Mouse (Mus musculus) embryo, embryonic 11 days (tissue): Measurements from ENCODE around the gene Dnmt3b.

ENCODE experiments used
- DNase-seq: peaks from one replicate; pipeline ENCODE4 v3.0.0-alpha.2; 2015

Dnmt3b gene

DNA sequence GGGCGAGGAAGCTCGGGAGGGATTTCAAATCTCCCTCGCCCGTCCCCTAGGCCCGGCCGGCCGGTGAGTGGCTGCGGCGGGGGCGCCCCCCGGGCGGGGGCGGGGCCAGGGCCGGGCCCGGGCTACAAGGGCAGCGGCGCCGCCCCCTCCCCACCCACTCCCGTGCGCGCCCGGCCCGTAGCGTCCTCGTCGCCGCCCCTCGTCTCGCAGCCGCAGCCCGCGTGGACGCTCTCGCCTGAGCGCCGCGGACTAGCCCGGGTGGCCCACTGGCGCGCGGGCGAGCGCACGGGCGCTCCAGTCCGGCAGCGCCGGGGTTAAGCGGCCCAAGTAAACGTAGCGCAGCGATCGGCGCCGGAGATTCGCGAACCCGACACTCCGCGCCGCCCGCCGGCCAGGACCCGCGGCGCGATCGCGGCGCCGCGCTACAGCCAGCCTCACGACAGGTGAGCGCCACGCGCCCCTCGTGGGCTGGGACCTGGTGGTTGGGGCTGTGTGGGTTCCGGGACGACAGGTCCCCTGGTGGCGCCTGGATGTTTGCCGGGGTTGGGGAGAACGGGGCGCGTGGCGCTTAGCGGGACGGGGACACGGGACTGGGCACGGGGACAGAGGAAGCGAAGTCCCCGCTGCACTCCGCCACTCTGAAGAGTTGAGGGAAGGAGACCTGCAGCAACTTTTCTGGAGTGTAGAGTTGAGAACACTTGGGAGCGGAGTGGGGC is at the start of gene Dnmt3b:
Gene Dnmt3b, plus strand, starts transcription at position 153 of the 716 bp plus-strand sequence.
- DNase-seq, result peak; percentile 90

DNA sequence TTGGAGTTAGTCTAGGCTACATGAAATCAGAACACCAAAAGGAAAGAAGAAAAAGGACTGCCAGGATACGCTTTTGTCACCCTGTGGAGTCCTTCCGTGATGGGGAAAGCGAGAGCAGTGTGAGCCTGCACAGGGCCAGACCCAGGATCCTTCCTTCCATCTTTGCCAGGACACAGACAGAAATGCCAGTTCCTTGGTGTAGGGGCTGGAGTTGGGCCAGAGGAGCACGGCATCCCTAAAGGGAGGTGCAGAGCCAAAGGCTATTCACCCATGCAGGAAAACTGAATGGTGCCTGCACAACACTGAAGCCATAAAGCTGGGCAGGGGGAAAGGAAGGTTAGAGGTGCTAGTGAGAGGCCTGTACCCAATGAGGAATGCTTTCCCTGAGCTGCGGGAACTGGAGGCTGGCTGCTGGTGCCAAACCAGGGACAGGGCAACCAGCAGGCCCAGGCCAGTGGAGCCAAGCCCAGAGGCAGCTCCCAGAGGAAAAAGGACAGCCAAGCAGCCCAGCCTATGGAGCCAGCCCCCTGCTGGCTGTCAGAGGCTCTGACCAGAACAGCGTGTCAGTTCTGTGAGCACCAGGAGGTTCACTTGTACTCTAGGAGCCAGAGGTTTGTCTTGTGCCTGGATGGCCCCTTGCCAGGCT is 49.1 kb upstream of the Dnmt3b start:
- DNase-seq, result peak; percentile 67

DNA sequence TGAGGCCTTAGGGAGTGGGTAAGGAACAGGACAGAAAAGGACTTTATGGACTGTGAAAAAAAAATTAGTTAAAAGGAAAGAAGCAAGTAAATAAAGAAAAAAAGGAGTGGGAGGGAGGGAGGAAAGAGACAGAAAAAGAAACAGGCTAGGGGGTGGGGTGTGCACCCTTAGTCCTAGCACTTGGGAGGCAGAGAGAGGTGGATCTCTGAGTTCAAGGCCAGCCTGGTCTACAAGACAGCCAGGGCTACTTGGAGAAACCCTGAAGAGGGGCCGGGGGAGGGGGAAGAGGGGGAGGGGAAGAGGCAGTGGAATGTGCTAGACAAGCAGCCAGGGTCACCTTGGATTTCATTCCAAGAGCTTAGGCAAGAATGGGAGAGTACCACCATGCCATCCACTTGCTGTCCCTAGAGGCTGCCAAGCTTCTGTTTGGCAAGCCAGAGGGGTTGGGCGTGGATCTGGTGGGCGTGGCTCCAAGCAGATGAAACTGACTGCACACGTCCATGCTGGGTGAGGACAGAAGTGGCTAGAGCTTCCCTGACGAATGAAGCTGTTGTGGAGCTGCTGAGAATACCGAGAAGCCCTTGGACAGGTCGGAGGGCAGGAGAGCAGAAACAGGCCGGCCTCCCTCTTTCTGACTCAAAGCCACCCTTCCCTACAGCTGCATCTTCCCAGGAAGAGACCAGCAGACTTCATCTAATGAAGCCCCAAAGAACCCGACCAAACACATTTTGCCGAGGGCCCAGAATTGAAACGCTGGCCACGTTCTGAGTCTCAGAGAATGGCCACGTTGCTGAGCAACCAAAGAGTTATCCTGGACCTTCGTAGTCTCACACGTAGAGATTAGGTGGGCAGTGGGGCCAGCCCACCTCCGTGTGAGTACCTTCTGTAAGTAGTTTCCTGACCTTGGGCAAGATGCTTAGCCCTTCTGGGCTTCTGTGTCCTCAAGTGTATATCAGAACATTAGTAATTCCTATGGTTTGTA is 48.3 kb upstream of the Dnmt3b start:
- DNase-seq, result no peak

DNA sequence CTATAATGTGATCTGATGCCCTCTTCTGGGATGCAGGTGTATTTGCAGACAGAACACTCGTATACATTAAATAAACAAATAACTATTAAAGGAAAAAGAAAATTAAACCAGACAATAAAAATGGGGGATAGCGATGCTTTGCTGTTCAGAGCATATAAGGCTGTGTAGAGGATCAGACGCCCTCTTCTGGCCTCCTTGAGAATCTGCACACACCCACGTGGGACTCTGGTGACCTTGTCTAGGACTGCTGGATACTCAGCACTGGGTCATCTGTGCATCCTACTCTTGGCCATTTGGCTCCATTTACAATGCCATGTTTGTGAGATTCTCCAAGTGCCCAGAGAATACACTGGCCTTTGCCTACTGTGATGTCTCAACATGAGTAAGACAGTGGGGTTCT is 45.5 kb upstream of the Dnmt3b start:
- DNase-seq, result no peak

DNA sequence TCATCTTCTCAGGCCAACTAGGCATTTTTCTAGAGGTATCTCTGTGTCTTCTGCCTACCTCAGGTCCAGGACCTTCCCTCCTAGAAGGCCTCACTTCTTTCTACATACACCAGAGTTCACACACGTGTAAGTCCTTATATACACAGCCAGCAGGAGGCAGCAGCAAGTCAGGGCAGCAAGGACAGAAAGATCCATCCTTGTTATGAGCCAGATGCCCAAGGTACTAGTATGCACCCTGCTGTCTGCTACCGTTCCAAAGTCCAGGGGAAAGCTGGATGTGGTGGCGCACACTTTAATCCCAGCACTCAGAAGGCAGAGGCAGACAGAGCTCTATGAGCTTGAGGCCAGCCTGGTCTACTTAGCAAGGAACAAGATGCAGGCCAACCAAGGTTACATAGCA is 42.8 kb upstream of the Dnmt3b start:
- no peak for DNase-seq

DNA sequence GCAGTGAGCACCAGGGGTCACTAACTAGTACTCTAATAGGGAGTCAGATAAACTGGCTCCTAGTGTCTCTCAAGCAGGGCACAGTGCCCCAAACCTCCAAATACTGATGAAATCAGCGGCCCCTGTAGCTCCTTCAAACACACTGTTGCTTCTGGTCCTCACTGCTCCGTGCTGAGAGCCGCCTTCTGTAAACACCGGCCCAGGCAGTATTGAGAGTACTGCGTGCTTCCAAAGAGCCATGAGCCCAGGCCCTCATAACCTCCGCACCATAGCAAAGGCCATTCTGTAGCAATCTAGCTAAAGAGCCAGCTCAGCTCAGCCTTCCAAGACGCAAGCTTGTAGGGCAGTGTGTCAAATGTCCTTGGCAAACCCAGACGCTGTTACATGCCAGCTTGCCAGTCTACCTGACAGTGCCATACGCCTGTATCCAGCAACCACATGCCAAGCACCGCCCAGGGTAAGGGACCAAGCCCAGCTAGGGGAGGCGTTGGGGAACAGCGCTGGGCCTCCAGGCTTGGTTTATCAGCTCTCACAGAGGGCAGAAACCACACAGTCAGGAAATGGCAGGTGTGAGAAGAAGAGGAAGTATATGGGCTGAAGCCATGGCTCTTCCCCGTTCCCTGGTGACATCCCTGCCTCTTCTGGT is 41.3 kb upstream of the Dnmt3b start:
- DNase-seq, result no peak

DNA sequence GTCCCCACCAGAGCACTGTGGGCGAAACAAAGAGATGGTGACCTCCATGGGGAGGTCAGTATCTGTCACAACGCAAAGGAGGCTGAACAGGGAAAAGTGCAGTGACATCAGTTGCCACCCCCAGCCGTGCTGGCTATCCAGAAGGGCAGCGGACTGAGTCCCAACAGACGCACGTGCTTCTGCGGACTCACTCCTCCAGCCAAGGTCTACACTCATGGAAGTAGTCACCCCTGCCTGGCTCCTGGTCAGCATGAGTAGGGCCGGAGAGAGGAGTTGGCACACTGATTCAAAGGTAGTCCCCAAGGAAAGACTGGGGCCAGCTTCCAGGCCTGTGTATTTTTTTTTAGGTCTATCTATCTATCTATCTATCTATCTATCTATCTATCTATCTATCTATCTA is 40.2 kb upstream of the Dnmt3b start:
- no peak for DNase-seq

DNA sequence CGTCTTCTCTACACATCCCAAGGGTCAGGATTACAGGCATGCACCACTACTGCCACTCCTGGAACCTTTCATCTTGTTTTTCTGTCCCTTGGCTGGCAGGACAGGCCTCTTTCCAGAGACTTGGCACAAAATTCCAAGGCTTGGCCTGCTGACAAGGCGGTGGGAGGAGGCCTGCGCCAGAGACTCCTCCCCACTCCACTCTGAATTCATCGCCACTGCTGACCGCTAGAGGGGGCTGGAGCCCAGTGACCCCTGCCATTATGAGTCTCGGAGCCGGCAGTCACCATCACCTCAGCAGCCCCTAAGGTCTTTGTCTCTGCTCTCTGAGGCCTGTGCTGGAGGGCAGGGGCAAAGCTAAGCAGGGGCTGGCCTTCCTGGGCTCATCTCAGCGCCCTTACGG is 39.7 kb upstream of the Dnmt3b start:
- peak; percentile 89 for DNase-seq

DNA sequence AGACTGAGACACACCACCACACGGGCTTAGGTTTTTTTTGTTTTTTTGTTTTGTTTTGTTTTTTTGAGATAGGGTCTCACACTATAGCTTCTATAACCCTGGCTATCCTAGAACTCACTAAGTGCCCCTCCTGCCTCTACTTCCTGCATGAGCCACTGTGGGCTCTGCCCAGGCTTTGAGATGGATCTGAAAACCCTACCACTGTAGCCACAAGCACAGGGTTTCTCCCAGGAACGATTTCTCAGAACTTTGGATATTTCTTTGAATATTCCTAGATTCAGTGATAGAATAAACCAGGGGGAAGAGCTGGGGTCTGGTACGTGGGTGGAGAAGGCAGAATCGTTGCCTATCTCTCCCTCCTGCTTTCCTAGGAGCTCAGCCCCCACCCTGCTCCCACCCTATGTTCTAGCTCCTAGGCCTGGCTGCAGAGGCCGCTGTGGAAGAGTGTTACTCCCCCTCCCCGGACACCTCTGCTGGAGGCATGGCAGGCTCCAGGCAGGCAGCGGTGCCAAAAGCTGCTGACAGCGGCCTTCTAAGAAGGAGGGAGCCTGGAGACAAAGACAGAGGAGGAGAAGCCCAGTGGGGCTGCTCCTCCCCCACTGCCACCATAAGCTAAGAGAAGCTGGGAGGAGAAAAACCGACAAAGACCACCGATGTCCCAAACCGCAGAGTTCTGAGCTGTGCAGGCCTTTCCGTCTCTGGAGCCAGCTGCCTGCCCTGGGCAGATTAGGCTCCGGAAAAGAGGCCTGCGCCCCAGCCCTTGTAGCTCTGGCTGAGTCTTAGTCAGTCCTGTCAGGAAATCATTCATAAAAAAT is 38.6 kb upstream of the Dnmt3b start:
- peak; percentile 59 for DNase-seq

DNA sequence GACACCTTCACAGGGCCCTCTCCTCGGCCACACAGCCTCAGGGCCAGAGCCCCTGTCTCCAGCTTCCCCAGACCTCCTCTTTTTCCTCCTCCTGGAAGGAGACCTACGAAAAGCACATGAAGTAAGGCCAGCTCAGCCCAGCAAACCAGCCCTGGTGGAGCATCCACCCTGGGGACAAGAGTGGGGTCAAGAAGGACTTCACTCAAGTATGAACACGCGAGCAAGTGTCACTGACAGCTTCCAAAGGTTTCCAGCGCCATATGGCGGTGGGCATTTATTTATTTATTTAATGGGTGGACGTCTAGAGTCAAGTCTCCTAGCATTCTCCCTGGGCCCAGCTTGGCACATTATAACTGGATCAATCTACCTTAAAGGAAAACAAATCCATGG is 38.0 kb upstream of the Dnmt3b start:
- no peak for DNase-seq

DNA sequence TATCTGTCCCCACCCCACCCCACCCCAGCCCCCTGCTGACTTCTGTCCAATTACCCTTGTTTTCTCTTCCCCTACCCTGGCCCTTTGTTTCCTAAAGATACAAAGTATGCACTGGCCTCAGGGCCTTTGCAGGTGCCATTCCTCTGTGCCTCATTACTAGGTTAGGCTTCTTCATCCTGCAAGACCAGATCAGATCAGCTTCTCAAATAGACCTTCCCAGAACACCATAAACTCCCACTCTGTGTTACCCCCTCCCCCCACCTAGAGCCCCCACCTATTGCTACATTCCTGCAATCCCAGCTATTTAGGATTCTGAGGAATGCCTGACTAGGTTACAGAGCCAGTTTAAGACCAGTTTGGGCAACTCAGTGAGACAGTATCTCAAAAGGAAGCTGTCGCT is 37.5 kb upstream of the Dnmt3b start:
- DNase-seq, result no peak

DNA sequence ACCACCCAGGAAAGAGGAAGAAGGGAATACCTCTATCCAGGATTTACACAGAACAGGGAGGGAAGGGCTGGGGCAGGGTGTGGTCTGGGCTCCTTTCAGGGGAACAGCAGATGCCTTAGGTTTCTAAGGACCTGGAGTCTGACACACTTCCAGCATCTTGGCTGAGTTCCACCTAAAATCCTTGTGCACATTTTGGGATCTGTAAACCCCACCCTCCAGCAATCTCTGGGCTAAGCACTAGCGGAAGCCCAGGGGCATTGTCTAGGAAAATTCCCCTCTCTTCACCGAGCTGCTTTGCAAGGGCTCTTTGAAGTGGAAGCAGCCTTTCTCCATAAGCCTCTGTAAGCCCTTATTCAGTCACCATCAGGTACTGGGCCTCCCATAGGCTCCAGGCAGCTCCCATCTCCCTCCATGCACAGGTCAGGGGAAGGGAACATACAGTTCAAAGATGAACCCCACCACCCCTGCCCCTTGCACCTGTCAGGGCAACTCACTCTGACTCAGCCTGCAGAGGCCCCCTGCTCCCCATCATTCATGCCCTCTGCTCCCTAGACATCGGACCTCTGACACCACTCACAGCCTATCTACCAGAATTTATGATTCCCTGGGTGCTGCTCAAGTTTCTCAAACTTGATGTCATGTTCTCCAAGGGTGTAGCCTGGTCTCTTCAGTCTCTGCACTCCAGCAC is 36.5 kb upstream of the Dnmt3b start:
- DNase-seq, result no peak

DNA sequence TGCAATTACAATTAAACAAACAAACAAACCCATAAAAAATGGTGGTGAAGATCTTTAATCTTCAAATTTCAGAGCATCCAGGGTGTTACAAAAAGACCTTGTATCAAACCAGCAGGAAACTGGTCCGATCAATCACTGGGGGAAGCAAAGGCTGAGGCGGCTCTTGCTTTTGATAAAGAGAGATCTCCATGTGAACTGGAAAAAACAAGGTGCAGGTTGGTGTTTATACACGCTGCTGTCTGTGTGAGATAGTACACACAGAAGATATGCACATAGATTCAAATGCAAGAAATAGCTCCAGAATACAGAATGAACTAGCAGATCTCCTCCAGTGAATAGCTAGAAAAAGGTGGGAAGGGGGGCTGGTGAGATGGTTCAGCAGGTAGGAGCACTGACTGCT is 32.4 kb upstream of the Dnmt3b start:
- DNase-seq, result no peak

DNA sequence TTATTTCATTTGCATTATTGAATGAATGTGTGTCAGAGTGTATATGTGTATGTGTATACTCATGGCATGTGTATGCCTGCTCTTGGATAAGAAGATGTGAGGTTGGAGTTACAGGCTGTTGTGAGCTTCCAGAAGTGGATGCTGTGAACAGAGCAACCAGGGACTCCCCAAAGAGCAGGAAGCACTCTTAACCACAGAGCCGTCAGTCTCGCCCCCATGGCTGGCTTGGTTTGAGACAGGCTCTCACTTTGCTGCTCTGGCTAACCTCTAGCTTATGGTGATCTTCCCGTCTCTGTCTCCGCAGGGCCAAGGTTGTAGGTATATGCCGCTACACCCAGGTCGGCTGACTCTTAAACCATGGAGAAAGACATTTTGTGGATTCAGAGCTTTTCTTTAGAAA is 30.8 kb upstream of the Dnmt3b start:
- no peak for DNase-seq

DNA sequence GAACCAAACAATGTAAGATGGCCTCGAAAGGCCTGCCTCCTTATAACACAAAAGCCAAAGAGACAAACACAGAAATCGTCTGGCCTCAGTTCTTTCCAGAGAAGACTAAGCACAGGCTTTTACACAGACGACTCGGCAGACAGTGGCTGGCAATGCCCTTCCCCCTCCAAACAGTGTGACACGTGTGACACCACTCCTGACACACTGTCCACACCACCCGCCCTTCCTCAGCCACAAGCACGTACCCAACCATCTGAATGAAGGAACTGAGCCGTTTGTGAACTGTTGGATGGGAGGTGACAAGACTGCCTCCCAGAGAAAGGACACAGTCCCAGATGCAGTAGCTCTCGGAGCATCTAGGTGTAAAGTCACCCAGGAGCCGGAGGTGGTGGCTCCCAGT is 30.4 kb upstream of the Dnmt3b start:
- no peak for DNase-seq

DNA sequence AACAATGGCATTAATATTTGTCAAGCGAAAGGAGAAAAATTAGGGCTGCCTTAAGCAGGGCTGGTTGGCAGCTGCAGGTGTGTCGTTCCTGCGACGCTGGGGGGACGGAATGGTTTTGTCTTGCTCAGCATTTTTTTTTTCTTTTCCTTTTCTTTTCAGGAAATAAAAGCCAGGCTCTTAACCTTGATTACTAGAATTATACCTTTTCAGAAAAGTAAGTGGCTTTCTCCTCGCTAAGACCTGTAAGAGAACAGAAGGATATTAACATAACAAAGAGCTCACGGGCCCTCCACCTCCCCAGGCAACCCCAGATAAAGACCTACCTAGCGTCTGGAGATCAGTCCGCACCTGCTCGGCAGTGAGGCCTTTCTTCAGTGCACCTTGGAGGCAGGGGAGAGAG is 26.8 kb upstream of the Dnmt3b start:
- no peak for DNase-seq

DNA sequence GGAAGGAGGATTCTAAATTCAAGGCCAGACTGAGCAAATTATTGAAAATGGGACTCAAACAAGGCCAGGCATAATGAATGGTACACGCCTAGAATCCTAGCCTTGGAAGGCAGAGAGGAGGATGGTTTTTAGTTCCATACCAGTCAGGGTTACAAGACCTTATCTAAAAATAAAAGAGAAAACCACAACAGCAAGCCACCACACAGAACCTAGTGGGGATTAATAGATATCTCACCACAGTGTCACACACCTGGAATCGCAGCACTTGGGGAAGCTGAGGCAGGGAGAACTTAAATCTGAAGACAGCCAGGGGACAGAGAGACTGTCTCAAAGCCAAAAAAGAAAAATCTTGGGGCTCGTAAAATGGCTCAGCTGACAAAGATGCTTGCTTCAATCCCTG is 18.3 kb upstream of the Dnmt3b start:
- DNase-seq, result no peak

DNA sequence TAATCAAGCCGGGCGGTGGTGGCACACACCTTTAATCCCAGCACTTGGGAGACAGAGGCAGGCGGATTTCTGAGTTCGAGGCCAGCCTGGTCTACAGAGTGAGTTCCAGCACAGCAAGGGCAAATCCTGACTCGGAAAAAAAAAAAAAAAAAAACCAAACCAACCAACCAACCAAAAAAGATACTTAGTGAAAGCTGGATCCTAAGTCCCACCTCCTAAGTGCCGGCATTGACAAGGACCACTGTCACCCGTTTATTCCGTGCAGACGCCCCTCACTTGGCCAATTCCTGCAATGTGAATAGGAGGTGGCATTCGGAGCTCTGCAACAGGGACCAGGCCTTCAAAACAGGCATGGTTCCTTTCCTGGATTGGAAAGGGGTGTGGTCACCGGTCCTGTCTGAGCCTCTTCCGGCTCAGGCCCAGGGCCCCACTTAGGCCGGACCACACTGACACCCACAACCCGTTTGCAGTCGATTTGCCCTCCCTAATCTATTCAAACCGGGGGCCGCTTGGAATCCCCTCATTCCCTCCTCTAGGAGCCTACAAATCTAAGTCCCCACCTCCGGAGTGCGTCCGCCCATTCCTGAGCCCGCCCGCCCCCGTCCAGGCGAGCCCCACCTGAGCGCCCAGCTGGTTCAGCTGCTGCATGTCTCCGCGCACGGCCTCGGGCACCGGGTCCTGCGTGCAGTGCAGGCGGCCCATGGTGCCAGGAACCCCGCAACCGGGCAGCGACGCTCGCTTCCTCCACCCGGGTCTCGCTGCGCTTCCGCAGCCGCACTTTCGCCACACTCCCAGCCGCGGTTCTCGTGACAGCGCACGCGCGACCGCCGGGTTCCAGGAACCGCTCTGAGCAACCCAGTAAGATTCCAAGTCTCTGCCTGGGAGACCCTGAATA is 17.0 kb upstream of the Dnmt3b start, which contains the start of gene Commd7:
Gene Commd7, minus strand, starts transcription at position 806 of the 895 bp plus-strand sequence.
- peak; percentile 89 for DNase-seq

DNA sequence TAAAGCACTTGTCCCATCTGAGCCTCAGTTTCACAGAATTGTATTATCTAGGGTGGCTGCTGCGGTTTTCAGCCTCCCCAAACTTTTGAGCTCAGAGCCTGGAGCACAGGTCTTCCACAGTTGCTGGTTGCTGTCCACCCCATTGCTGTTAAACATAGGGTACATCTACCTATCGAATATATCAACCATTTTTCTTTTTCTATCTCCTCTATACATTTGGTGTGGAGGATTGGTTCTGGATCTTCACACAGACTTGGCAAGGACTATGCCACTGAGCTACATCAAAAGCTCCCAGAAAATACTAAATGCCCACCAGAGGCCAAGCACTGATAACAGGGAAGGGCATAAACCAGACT is 16.4 kb upstream of the Dnmt3b start:
- DNase-seq, result no peak

DNA sequence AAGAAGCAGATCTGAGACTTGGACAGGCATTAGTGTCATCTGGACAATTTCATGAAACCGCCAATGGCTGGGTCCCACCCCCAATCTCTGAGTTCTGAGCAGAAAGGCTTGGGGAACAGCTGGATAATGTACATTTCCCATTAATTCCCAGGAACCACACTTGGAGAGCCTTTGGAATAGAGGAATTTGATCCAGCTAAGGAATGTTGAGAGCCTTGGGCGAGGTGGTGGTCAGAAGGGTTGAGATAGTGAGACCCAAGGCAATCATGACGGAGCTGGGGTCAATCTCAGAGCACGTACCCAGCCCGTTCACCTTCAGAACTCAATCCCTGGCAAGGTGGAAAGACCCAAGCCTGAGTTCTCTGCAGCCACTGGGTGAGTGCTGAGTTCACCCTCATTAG is 16.0 kb upstream of the Dnmt3b start:
- DNase-seq, result no peak
